Mouse (Mus musculus): ENCODE data around the gene Ovol2.

Ovol2 gene

GRCm38 (mm10) chr2:144267731-144268015 lies 64.3 kb downstream of the Ovol2 start:
- DNase-seq (ENCODE audit: low read depth, low spot score), result no peak

GRCm38 (mm10) chr2:144267004-144267730 lies 64.8 kb downstream of the Ovol2 start:
- DNase-seq (ENCODE audit: low read depth, low spot score), result no peak

- DNase-seq (ENCODE audit: low read depth, low spot score), result no peak
These were observed 65.8 kb downstream of the Ovol2 start for GRCm38 (mm10) chr2:144265916-144266683.

DNA sequence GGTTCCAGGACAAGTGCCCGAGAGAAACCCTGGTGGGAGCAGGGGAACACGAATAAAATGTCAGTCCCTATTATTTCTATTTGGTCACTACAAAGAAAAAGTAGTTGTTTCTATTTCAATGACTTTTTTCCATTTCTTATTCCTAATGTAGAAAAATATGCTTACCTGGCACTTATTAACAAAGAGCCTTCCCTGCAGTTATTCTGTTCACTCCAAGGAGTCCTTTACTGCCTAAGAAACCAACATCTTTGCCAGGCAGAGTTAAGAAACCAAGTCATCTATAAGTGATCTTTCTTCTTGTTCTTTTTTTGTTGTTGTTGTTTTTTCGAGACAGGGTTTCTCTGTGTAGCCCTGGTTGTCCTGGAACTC lies 66.8 kb downstream of the Ovol2 start:
- DNase-seq (ENCODE audit: low read depth, low spot score), result no peak

GRCm38 (mm10) chr2:144264398-144265119 lies 67.4 kb downstream of the Ovol2 start:
- no peak for DNase-seq (ENCODE audit: low read depth, low spot score)

- no peak for DNase-seq (ENCODE audit: low read depth, low spot score)
These were observed 69.1 kb downstream of the Ovol2 start for GRCm38 (mm10) chr2:144262837-144263236.

Data from c-Kit-negative CD71-positive TER-119-positive erythroid progenitor cells, embryonic 14.5 days (primary cell).